Mouse (Mus musculus) liver, embryonic 15.5 days (tissue): ENCODE results near the gene Grk6. TPM values are rescaled to one million over a fixed set of nuclear protein-coding genes. Genes with fewer than 3 reads are reported as not detected.

Experiments used
- ATAC-seq: fragments of 200-750 bp; cut with Nextera tagmentation; 2 replicates; pipeline ENCODE4 v1.8.0; 2017; ENCODE audit warnings: moderate number of reproducible peaks, mild to moderate bottlenecking, moderate library complexity; ENCODE audit not compliant: insufficient read depth
- H3K27ac ChIP-seq: fragments of 300-500 bp; sonication (generic); replicated peaks from 2 replicates; pipeline ENCODE4 v1.5.1; 2015; ENCODE audit warnings: mild to moderate bottlenecking, inconsistent platforms
- H3K27me3 ChIP-seq: fragments of 300-500 bp; sonication (generic); 2 replicates; pipeline ENCODE4 v1.6.1; 2015; ENCODE audit warnings: mild to moderate bottlenecking, inconsistent platforms
- H3K36me3 ChIP-seq: fragments of 300-500 bp; sonication (generic); replicated peaks from 2 replicates; pipeline ENCODE4 v1.6.1; 2015; ENCODE audit warnings: moderate library complexity, mild to moderate bottlenecking, inconsistent platforms
- H3K4me1 ChIP-seq: fragments of 300-500 bp; sonication (generic); replicated peaks from 2 replicates; pipeline ENCODE4 v1.6.1; 2015; ENCODE audit warnings: inconsistent platforms
- H3K4me2 ChIP-seq: fragments of 300-500 bp; sonication (generic); 2 replicates; pipeline ENCODE4 v1.6.1; 2015; ENCODE audit warnings: moderate library complexity, mild to moderate bottlenecking, inconsistent platforms
- H3K4me3 ChIP-seq: fragments of 300-500 bp; sonication (generic); replicated peaks from 2 replicates; pipeline ENCODE4 v1.5.1; 2015; ENCODE audit warnings: mild to moderate bottlenecking, inconsistent platforms
- H3K9ac ChIP-seq: fragments of 300-500 bp; sonication (generic); 2 replicates; pipeline ENCODE4 v1.6.1; 2015; ENCODE audit warnings: moderate library complexity, mild to moderate bottlenecking, inconsistent platforms
- H3K9me3 ChIP-seq: fragments of 300-500 bp; sonication (generic); replicated peaks from 2 replicates; pipeline ENCODE4 v1.6.1; 2016; ENCODE audit warnings: inconsistent platforms
- WGBS: fragments of 180-500 bp; shearing (Covaris S2); methylation state at CpG from one replicate; pipeline ENCODE4 v1.1.7; 2015; ENCODE audit warnings: mixed read lengths; ENCODE audit not compliant: insufficient replicate concordance; 5-methylcytosine and 5-hydroxymethylcytosine counted together
- polyA plus RNA-seq: library from polyadenylated mRNA; unstranded; fragments of >200 nt; fragmentation: Nextera tagmentation; extraction: Ambion mirVana; gene quantifications from 2 replicates; pipeline ENCODE4 v1.2.1, GENCODE M21; 2015

The Grk6 gene
- polyA plus RNA-seq, 1 experiment from 2014 or later: 24.3 TPM

- Histone ChIP-seq H3K4me2 (peak within 1 kb of the TSS; percentile 71), H3K9ac (peak within 1 kb of the TSS; percentile 37; the same call in 1 of the 2 replicates), H3K36me3 (no peaks in the 10 kb centered on the region), H3K27me3 (peaks cover 96% of the 10 kb centered on the region), H3K4me3 (peak within 1 kb of the TSS; percentile 56), H3K27ac (no peak within 1 kb of the TSS), H3K4me1 (peaks cover 15% of the 10 kb centered on the region), H3K9me3 (no peaks in the 10 kb centered on the region)
- ATAC-seq: peak; percentile 38; the same call in 1 of the 2 replicates
- WGBS: 2% methylated on average over 81 of the region's 83 CpGs
Observed at GRCm38 (mm10) chr13:55487578-55488498, 43.0 kb downstream of the Grk6 start, which contains the start of gene Dbn1. Gene Dbn1, minus strand, starts transcription at chr13:55488111.

- Histone ChIP-seq H3K4me1 (peaks cover 4% of the 10 kb centered on the region; the same call in 1 of the 2 replicates), H3K4me2 (no peak overlapping the region), H3K9me3 (no peaks in the 10 kb centered on the region), H3K4me3 (no peak overlapping the region), H3K27ac (no peak overlapping the region), H3K27me3 (peaks cover 58% of the 10 kb centered on the region), H3K9ac (no peak overlapping the region), H3K36me3 (peaks cover 5% of the 10 kb centered on the region; the same call in 1 of the 2 replicates)
- no peak for ATAC-seq
- 34% methylated on average over 2 of the region's 2 CpGs for WGBS
Observed at GRCm38 (mm10) chr13:55494257-55494656, 49.4 kb downstream of the Grk6 start.

- ATAC-seq: peak; percentile 15; the same call in 1 of the 2 replicates
Observed at GRCm38 (mm10) chr13:55494883-55495621, 50.2 kb downstream of the Grk6 start.

GRCm38 (mm10) chr13:55495702-55496101 is 50.8 kb downstream of the Grk6 start:
- WGBS: 57% methylated on average over 4 of the region's 4 CpGs
- peaks cover 4% of the 10 kb centered on the region; the same call in 1 of the 2 replicates for H3K4me1 ChIP-seq
- no peak for ATAC-seq
- H3K27ac ChIP-seq: no peak overlapping the region
- no peaks in the 10 kb centered on the region for H3K9me3 ChIP-seq
- H3K9ac ChIP-seq: no peak overlapping the region
- H3K4me3 ChIP-seq: no peak overlapping the region
- H3K27me3 ChIP-seq: peaks cover 49% of the 10 kb centered on the region
- H3K36me3 ChIP-seq: peaks cover 5% of the 10 kb centered on the region; the same call in 1 of the 2 replicates
- H3K4me2 ChIP-seq: no peak overlapping the region

More at GRCm38 (mm10) chr13:55494883-55495621, 50.2 kb downstream of the Grk6 start:
- no peaks in the 10 kb centered on the region for H3K9me3 ChIP-seq
- H3K27ac ChIP-seq: no peak overlapping the region
- peaks cover 4% of the 10 kb centered on the region; the same call in 1 of the 2 replicates for H3K4me1 ChIP-seq
- no peak overlapping the region for H3K4me3 ChIP-seq
- peaks cover 51% of the 10 kb centered on the region for H3K27me3 ChIP-seq
- H3K36me3 ChIP-seq: peaks cover 5% of the 10 kb centered on the region; the same call in 1 of the 2 replicates
- WGBS: 13% methylated on average over 18 of the region's 18 CpGs
- no peak overlapping the region for H3K4me2 ChIP-seq
- H3K9ac ChIP-seq: no peak overlapping the region

GRCm38 (mm10) chr13:55496661-55497060 is 51.8 kb downstream of the Grk6 start:
- no peaks in the 10 kb centered on the region for H3K9me3 ChIP-seq
- H3K4me3 ChIP-seq: no peak overlapping the region
- H3K27ac ChIP-seq: no peak overlapping the region
- no peak for ATAC-seq
- WGBS: 67% methylated on average over 6 of the region's 6 CpGs
- peaks cover 4% of the 10 kb centered on the region; the same call in 1 of the 2 replicates for H3K4me1 ChIP-seq
- H3K9ac ChIP-seq: no peak overlapping the region
- peaks cover 5% of the 10 kb centered on the region; the same call in 1 of the 2 replicates for H3K36me3 ChIP-seq
- H3K4me2 ChIP-seq: no peak overlapping the region
- peaks cover 39% of the 10 kb centered on the region for H3K27me3 ChIP-seq

- ATAC-seq: no peak
- H3K9ac ChIP-seq: no peak overlapping the region
- peaks cover 23% of the 10 kb centered on the region for H3K36me3 ChIP-seq
- H3K27ac ChIP-seq: no peak overlapping the region
- H3K9me3 ChIP-seq: no peaks in the 10 kb centered on the region
- peaks cover 20% of the 10 kb centered on the region for H3K27me3 ChIP-seq
- peaks cover 4% of the 10 kb centered on the region; the same call in 1 of the 2 replicates for H3K4me1 ChIP-seq
- H3K4me3 ChIP-seq: no peak overlapping the region
- H3K4me2 ChIP-seq: no peak overlapping the region
- 63% methylated on average over 11 of the region's 11 CpGs for WGBS
Observed at GRCm38 (mm10) chr13:55498906-55499305, 54.0 kb downstream of the Grk6 start.

- ATAC-seq: no peak
- Histone ChIP-seq H3K36me3 (peaks cover 37% of the 10 kb centered on the region), H3K4me2 (no peak overlapping the region), H3K27me3 (peaks cover 4% of the 10 kb centered on the region; the same call in 1 of the 2 replicates), H3K9me3 (no peaks in the 10 kb centered on the region), H3K4me3 (no peak overlapping the region), H3K4me1 (no peaks in the 10 kb centered on the region), H3K27ac (no peak overlapping the region), H3K9ac (no peak overlapping the region)
- 67% methylated on average over 10 of the region's 10 CpGs for WGBS
Observed at GRCm38 (mm10) chr13:55500575-55500974, 55.7 kb downstream of the Grk6 start.

GRCm38 (mm10) chr13:55502405-55502804 is 57.5 kb downstream of the Grk6 start:
- Histone ChIP-seq H3K27ac (no peak overlapping the region), H3K9me3 (no peaks in the 10 kb centered on the region), H3K4me1 (no peaks in the 10 kb centered on the region), H3K27me3 (no peaks in the 10 kb centered on the region), H3K4me2 (no peak overlapping the region), H3K36me3 (peaks cover 55% of the 10 kb centered on the region), H3K9ac (no peak overlapping the region), H3K4me3 (no peak overlapping the region)
- 78% methylated on average over 8 of the region's 8 CpGs for WGBS
- ATAC-seq: no peak

GRCm38 (mm10) chr13:55504390-55504789 is 59.5 kb downstream of the Grk6 start:
- no peak overlapping the region for H3K4me2 ChIP-seq
- H3K4me3 ChIP-seq: no peak overlapping the region
- peaks cover 66% of the 10 kb centered on the region for H3K36me3 ChIP-seq
- H3K27me3 ChIP-seq: no peaks in the 10 kb centered on the region
- WGBS: 72% methylated on average over 5 of the region's 5 CpGs
- H3K27ac ChIP-seq: no peak overlapping the region
- H3K9me3 ChIP-seq: no peaks in the 10 kb centered on the region
- no peak overlapping the region for H3K9ac ChIP-seq
- H3K4me1 ChIP-seq: 0 out of 2 replicates have a peak, but pooled peaks cover 2% of the 10 kb centered on the region
- ATAC-seq: no peak

GRCm38 (mm10) chr13:55505810-55506209 is 60.9 kb downstream of the Grk6 start:
- no peak overlapping the region for H3K9ac ChIP-seq

GRCm38 (mm10) chr13:55506697-55507096 is 61.8 kb downstream of the Grk6 start:
- no peak overlapping the region for H3K27ac ChIP-seq
- peaks cover 22% of the 10 kb centered on the region for H3K4me1 ChIP-seq
- H3K36me3 ChIP-seq: peaks cover 69% of the 10 kb centered on the region
- H3K9me3 ChIP-seq: no peaks in the 10 kb centered on the region
- 77% methylated on average over 10 of the region's 10 CpGs for WGBS
- no peak overlapping the region for H3K4me2 ChIP-seq
- no peak overlapping the region for H3K4me3 ChIP-seq
- H3K27me3 ChIP-seq: no peaks in the 10 kb centered on the region
- H3K9ac ChIP-seq: no peak overlapping the region
- ATAC-seq: no peak

More at GRCm38 (mm10) chr13:55505810-55506209, 60.9 kb downstream of the Grk6 start:
- no peak for ATAC-seq
- Histone ChIP-seq H3K27me3 (no peaks in the 10 kb centered on the region), H3K4me3 (no peak overlapping the region), H3K27ac (no peak overlapping the region), H3K9me3 (no peaks in the 10 kb centered on the region), H3K4me2 (no peak overlapping the region), H3K4me1 (peaks cover 13% of the 10 kb centered on the region), H3K36me3 (peaks cover 69% of the 10 kb centered on the region)
- WGBS: 79% methylated on average over 9 of the region's 9 CpGs
